Mouse (Mus musculus): ENCODE data around the gene Lamb3. TPM values are rescaled to one million over a fixed set of nuclear protein-coding genes. Genes with fewer than 3 reads are reported as not detected.
A peak's percentile ranks its signal among the peaks of the same experiment; 100 is the strongest.

Gene Lamb3
- polyA plus RNA-seq, 1 experiment from 2014 or later: 62.8 TPM

DNA sequence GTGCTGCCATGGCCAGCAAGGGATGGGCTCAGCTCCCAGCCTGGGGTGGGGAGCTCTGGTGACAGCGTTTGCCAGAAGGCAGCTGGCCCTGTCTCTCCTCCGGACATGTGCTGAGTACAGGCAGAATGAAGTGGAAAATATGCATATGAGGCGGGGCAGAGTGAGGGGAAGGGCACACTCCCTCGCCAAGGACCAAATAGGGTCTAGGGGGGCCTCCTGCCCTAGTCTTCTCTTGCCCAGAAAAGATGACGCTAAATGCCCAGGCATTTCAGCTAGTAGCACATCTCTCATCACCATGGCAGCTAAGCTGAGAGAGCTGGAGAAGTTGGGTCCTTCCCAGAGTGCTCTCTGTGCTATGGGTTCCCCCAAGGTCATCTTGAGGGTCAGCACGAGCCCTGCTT lies 109.7 kb downstream of the Lamb3 start:
- WGBS: 34% methylated on average over 6 of the region's 6 CpGs
- DNase-seq (ENCODE audit: low spot score): peak; percentile 88
- no peaks in the 10 kb centered on the region for H3K9me3 ChIP-seq (ENCODE audit: low read length)

DNA sequence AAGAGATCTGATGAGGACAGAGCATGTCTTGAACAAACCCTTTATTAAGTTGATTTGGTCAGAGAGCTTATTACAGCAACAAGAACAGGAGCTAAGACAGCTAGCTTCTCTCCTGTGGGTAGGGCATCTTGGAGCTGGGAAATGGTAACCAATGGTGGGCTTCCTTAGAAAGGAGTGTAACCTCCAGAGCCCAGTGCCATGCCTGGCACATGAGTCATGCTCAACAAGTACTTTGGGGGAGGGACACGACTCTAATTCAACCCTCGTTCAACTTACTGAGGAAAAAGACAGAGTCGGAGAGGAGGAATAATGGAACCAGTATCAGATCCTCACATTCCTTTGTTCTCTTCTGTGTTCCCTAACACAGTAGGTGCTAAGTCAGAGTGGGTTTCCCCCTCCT lies 112.2 kb downstream of the Lamb3 start:
- no peak overlapping the region for H3K4me2 ChIP-seq (replicated peaks; ENCODE audit: low read depth, low read length)
- no peak for TF ChIP-seq EP300 (IDR thresholded peaks at IDR 0.05)
- TF ChIP-seq CTCF (IDR thresholded peaks at IDR 0.05): no peak
- ATAC-seq: peak; percentile 30
- H3K27me3 ChIP-seq (replicated peaks; ENCODE audit: insufficient read depth, low read length): no peaks in the 10 kb centered on the region
- peak; percentile 58 for DNase-seq (ENCODE audit: low spot score)
- no peaks in the 10 kb centered on the region for H3K4me1 ChIP-seq (ENCODE audit: insufficient read depth, low read depth, low read length)
- H3K36me3 ChIP-seq (ENCODE audit: insufficient read depth, low read length): no peaks in the 10 kb centered on the region
- H3K9me3 ChIP-seq (ENCODE audit: low read length): no peaks in the 10 kb centered on the region
- H3K4me3 ChIP-seq (ENCODE audit: low read depth, low read length): no peak overlapping the region
- H3K27ac ChIP-seq (ENCODE audit: low read length): no peak overlapping the region
- H3K9ac ChIP-seq (replicated peaks; ENCODE audit: low read depth): no peak overlapping the region
- 53% methylated on average over 3 of the region's 3 CpGs for WGBS

More for the DNA sequence above, 109.7 kb downstream of the Lamb3 start:
- peak; percentile 83 for ATAC-seq
- Histone ChIP-seq H3K27ac (ENCODE audit: low read length) (no peak overlapping the region), H3K4me3 (ENCODE audit: low read depth, low read length) (no peak overlapping the region), H3K4me2 (replicated peaks; ENCODE audit: low read depth, low read length) (no peak overlapping the region), H3K9ac (replicated peaks; ENCODE audit: low read depth) (no peak overlapping the region), H3K36me3 (ENCODE audit: insufficient read depth, low read length) (no peaks in the 10 kb centered on the region), H3K27me3 (replicated peaks; ENCODE audit: insufficient read depth, low read length) (no peaks in the 10 kb centered on the region), H3K4me1 (ENCODE audit: insufficient read depth, low read depth, low read length) (no peaks in the 10 kb centered on the region)
- TF ChIP-seq EP300 (IDR thresholded peaks at IDR 0.05): no peak
- no peak for TF ChIP-seq CTCF (IDR thresholded peaks at IDR 0.05)

DNA sequence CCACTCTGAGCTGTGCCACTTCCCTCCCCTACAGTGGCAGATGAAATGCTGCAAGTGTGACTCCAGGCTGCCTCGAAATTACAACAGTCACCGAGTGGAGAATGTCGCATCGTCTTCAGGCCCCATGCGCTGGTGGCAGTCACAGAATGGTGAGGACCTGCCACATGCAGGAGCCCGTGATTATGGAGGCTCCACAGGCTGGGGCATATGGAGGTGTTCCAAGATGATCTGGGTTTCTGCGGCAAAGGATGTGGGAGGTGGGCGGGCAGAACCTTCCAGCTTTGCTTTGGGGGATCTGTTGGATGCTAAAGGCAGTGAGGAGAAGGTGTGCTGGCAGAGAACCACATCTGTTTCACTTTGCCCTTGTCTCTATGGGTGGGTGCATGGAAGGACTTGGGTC lies 112.9 kb downstream of the Lamb3 start:
- Histone ChIP-seq H3K9ac (replicated peaks; ENCODE audit: low read depth) (no peak overlapping the region), H3K27me3 (replicated peaks; ENCODE audit: insufficient read depth, low read length) (no peaks in the 10 kb centered on the region), H3K9me3 (ENCODE audit: low read length) (no peaks in the 10 kb centered on the region), H3K4me2 (replicated peaks; ENCODE audit: low read depth, low read length) (no peak overlapping the region), H3K36me3 (ENCODE audit: insufficient read depth, low read length) (no peaks in the 10 kb centered on the region), H3K4me3 (ENCODE audit: low read depth, low read length) (no peak overlapping the region), H3K4me1 (ENCODE audit: insufficient read depth, low read depth, low read length) (no peaks in the 10 kb centered on the region), H3K27ac (ENCODE audit: low read length) (no peak overlapping the region)
- ATAC-seq (no peak), DNase-seq (ENCODE audit: low spot score) (no peak)
- 89% methylated on average over 8 of the region's 8 CpGs for WGBS
- TF ChIP-seq CTCF (IDR thresholded peaks at IDR 0.05) (no peak), EP300 (IDR thresholded peaks at IDR 0.05) (no peak)

GRCm38 (mm10) chr1:193323686-193324085 lies 116.2 kb downstream of the Lamb3 start:
- no peak for ATAC-seq
- Histone ChIP-seq H3K9ac (replicated peaks; ENCODE audit: low read depth) (no peak overlapping the region), H3K4me1 (ENCODE audit: insufficient read depth, low read depth, low read length) (no peaks in the 10 kb centered on the region), H3K27ac (ENCODE audit: low read length) (no peak overlapping the region), H3K4me3 (ENCODE audit: low read depth, low read length) (no peak overlapping the region), H3K9me3 (ENCODE audit: low read length) (no peaks in the 10 kb centered on the region), H3K4me2 (replicated peaks; ENCODE audit: low read depth, low read length) (no peak overlapping the region), H3K36me3 (ENCODE audit: insufficient read depth, low read length) (no peaks in the 10 kb centered on the region), H3K27me3 (replicated peaks; ENCODE audit: insufficient read depth, low read length) (no peaks in the 10 kb centered on the region)
- WGBS: 93% methylated on average over 6 of the region's 6 CpGs
- no peak for TF ChIP-seq CTCF (IDR thresholded peaks at IDR 0.05)
- TF ChIP-seq EP300 (IDR thresholded peaks at IDR 0.05): no peak
- DNase-seq (ENCODE audit: low spot score): no peak

DNA sequence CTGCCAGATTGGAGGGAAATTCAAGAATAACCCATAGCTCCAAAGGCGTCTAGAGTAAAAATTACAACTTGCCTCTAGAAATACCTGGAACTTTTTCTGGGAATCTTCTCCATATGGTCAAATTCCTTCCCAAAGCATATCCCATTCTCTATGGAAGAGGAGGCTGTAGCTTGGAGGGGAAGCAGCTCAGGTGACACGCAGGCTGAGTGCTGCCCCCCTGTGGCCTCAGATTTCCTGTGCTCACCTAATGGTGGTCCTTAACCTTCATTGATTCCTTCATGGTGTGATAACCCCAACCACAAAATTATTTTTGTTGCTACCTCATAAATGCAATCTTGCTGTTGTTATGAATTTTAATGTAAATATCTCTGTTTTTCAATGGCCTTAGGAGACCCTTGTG lies 116.7 kb downstream of the Lamb3 start:
- no peaks in the 10 kb centered on the region for H3K36me3 ChIP-seq (ENCODE audit: insufficient read depth, low read length)
- ATAC-seq (no peak), DNase-seq (ENCODE audit: low spot score) (peak; percentile 58)
- no peak for TF ChIP-seq EP300 (IDR thresholded peaks at IDR 0.05)
- TF ChIP-seq CTCF (IDR thresholded peaks at IDR 0.05): peak; percentile 83
- no peaks in the 10 kb centered on the region for H3K4me1 ChIP-seq (ENCODE audit: insufficient read depth, low read depth, low read length)
- 47% methylated on average over 2 of the region's 2 CpGs for WGBS
- H3K27ac ChIP-seq (ENCODE audit: low read length): no peak overlapping the region
- no peak overlapping the region for H3K4me3 ChIP-seq (ENCODE audit: low read depth, low read length)
- no peak overlapping the region for H3K9ac ChIP-seq (replicated peaks; ENCODE audit: low read depth)
- no peaks in the 10 kb centered on the region for H3K9me3 ChIP-seq (ENCODE audit: low read length)
- H3K27me3 ChIP-seq (replicated peaks; ENCODE audit: insufficient read depth, low read length): no peaks in the 10 kb centered on the region
- no peak overlapping the region for H3K4me2 ChIP-seq (replicated peaks; ENCODE audit: low read depth, low read length)

GRCm38 (mm10) chr1:193325891-193326290 lies 118.4 kb downstream of the Lamb3 start:
- no peak for TF ChIP-seq EP300 (IDR thresholded peaks at IDR 0.05)
- TF ChIP-seq CTCF (IDR thresholded peaks at IDR 0.05): no peak
- H3K4me2 ChIP-seq (replicated peaks; ENCODE audit: low read depth, low read length): no peak overlapping the region
- H3K36me3 ChIP-seq (ENCODE audit: insufficient read depth, low read length): no peaks in the 10 kb centered on the region
- no peaks in the 10 kb centered on the region for H3K4me1 ChIP-seq (ENCODE audit: insufficient read depth, low read depth, low read length)
- H3K9ac ChIP-seq (replicated peaks; ENCODE audit: low read depth): no peak overlapping the region
- 92% methylated on average over 6 of the region's 6 CpGs for WGBS
- H3K27me3 ChIP-seq (replicated peaks; ENCODE audit: insufficient read depth, low read length): no peaks in the 10 kb centered on the region
- DNase-seq (ENCODE audit: low spot score) (no peak), ATAC-seq (no peak)
- H3K4me3 ChIP-seq (ENCODE audit: low read depth, low read length): no peak overlapping the region
- no peaks in the 10 kb centered on the region for H3K9me3 ChIP-seq (ENCODE audit: low read length)
- no peak overlapping the region for H3K27ac ChIP-seq (ENCODE audit: low read length)

Data from lung, postnatal 0 days (tissue).